Mouse (Mus musculus) large intestine, adult 2 months (tissue): ENCODE data around the gene Hba-a2. TPM values are rescaled to one million over a fixed set of nuclear protein-coding genes. Genes with fewer than 3 reads are reported as not detected.
"Not testable (repeated sequence)": the region's sequence is repeated elsewhere in the genome, so short reads cannot be mapped to it uniquely, and the experiment has no call there.

ENCODE experiments used
- DNase-seq: peaks from one replicate; pipeline ENCODE4 v3.0.0-alpha.2; 2012; ENCODE audit warnings: low read depth, low spot score
- WGBS: fragments of 180-500 bp; shearing (Covaris S2); methylation state at CpG from one replicate; pipeline ENCODE4 v1.1.7; 2018; 5-methylcytosine and 5-hydroxymethylcytosine counted together
- polyA plus RNA-seq: library from polyadenylated mRNA; depleted of rRNA; stranded (reverse); fragments of >200 nt; gene quantifications from 2 replicates; pipeline ENCODE4 v1.2.3, GENCODE M21; 2012; rRNA removed

The Hba-a2 gene
- polyA plus RNA-seq, result 127 and 153 TPM in 2 replicates

GRCm38 (mm10) chr11:32296203-32296602 is at the start of gene Hba-a2:
Gene Hba-a2, plus strand, starts transcription at chr11:32296489.
- WGBS, result no CpG with 5 or more reads among the region's 4 CpGs
- not testable (repeated sequence) for DNase-seq

DNA sequence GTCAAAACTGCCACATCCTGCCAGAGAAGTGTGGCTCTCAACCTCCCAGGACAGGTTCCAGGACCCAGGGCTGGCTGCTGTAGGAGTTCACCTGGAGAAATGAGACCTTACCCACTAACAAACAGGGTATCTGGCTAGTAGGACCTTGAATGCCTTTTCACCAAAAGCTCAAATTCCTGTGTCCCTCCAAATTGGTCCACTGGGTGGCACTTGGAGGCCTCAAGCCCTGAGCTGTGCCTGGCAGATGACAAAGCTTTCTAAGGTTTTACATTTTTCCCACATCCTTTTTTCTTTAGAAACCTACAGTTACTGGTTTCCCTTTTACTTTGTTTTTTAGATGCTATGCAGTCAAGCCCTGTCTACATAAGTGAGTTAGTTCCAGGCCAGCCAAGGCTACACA is 49.2 kb upstream of the Hba-a2 start:
- no peak for DNase-seq

DNA sequence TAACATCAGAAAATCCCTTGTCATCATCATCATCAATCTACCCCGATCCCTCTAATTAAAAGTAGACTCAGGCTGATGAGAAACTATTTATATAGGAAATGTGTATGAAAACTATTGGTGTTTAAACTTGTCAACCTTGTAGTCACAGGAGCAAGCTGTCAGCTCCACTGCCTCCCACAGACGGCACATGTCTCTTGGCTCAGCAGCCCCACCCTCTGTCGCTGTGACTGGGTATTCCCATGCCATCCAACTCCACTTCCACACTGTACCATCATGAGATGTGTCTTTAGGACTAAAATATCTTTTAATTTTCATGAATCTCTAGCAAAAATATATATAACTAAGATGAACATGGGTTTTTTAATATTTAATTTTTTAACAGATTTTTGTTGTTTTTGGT is 47.9 kb upstream of the Hba-a2 start:
- 86% methylated on average over 3 of the region's 3 CpGs for WGBS

GRCm38 (mm10) chr11:32250880-32251763 is 45.2 kb upstream of the Hba-a2 start:
- 77% methylated on average over 8 of the region's 8 CpGs for WGBS
- no peak for DNase-seq

More for the DNA sequence above, 47.9 kb upstream of the Hba-a2 start:
- DNase-seq, result no peak

DNA sequence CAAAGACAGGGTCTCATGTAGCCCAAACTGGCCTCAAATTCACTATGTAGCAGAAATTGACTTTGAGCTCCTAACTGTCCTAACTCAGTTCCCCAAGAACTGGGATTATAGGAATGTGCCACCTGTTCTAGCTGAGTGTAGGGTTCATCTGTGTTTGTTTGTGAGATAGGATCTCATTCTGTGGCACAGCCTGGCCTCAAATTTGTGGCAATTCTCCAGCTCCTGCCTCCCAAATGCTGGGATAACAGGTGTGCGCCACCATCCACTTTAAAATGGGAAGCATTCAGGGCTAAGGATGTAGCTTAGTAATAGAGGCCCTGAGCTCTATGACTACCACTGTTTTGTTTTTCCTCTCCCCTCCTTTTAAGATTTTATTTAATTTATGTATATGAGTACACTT is 43.2 kb upstream of the Hba-a2 start:
- WGBS, result 98% methylated on average over 1 of the region's 1 CpGs
- no peak for DNase-seq

DNA sequence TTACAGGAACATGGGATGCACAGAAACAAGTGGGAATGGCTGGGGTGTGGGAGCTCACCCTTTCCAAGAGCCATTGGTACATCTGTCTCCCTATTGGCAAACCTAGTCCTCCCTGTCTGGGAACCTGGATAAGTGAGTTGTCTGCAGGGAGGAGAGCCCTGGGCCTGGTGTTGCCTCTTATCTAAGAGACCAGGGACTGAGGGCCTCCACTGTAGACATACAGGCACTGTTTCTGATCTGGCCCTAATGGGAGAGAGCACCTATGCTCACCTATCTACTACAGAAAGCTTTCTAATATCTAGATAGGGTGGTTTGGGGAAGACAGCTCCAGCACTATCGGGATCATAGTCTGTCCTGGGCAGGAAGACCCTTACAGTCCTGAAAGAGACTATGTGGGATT is 40.1 kb upstream of the Hba-a2 start:
- DNase-seq, result no peak
- WGBS, result 100% methylated on average over 1 of the region's 1 CpGs

GRCm38 (mm10) chr11:32256566-32256965 is 39.7 kb upstream of the Hba-a2 start:
- WGBS, result 93% methylated on average over 3 of the region's 3 CpGs
- no peak for DNase-seq

DNA sequence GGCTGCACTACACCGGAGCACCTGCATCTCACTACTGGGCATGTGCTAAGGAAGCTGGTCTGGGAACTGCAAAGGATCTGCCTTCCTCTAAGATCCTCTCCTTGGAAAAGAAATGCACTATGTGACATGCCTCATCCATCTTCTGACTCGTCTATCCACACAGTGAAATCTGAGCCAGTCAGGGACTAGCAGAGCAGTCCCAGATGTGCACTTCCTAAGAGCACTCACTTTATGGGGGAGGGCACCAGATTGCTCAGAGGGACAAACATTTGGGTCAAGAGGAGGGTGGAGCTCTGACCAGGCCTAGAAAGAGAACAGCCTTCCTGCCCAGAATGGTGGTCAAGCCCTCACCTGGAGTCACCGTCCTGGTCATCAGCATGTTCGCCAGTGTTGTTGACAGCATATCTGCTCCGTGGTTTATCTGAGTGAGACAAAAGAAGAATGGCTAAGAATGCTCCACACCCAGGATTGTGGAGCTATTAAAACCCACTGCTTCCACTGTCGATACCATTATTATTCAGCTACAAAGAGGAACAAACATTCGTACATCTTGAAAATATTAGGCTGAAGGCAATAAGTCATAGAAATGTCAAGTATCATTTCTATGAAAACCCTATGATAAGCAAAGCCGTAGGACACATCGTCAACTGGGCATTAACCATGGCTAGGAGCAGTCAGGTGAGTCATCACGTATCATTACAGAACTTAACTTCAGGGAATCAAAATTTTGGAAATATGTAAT is 33.4 kb upstream of the Hba-a2 start:
- WGBS, result 84% methylated on average over 10 of the region's 10 CpGs
- no peak for DNase-seq

DNA sequence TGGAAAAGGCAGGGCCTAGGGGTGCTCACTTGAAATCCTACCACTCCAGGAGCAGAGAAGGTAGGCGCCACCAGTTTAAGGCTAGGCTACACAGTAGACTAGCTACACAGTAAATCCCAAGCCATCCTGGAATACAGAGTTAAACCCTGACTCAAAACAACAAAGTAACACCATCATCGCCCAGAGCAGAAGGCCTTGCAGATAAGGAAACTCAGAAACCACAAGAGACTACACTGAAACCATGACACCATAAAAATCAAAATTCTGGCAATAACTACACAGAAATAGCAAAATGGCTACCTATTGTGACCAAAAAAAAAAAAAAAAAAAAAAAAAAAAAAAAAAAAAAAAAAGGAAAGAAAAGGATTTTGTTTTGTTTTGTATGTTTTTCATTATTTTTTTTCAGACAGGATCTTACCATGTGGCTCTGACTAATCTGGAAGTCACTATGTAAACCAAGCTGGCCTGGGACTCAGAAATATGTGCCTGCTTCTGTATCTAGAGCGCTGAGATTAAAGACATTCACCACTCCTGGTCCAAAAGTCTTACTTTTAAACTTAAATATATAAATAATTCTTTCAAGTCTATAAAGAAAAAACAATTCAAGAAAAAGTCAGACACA is 31.1 kb upstream of the Hba-a2 start:
- 89% methylated on average over 3 of the region's 3 CpGs for WGBS
- DNase-seq, result no peak

GRCm38 (mm10) chr11:32266194-32266593 is 30.1 kb upstream of the Hba-a2 start:
- no peak for DNase-seq
- WGBS, result 91% methylated on average over 6 of the region's 6 CpGs

GRCm38 (mm10) chr11:32266776-32267175 is 29.5 kb upstream of the Hba-a2 start:
- 16% methylated on average over 6 of the region's 6 CpGs for WGBS
- DNase-seq, result no peak

DNA sequence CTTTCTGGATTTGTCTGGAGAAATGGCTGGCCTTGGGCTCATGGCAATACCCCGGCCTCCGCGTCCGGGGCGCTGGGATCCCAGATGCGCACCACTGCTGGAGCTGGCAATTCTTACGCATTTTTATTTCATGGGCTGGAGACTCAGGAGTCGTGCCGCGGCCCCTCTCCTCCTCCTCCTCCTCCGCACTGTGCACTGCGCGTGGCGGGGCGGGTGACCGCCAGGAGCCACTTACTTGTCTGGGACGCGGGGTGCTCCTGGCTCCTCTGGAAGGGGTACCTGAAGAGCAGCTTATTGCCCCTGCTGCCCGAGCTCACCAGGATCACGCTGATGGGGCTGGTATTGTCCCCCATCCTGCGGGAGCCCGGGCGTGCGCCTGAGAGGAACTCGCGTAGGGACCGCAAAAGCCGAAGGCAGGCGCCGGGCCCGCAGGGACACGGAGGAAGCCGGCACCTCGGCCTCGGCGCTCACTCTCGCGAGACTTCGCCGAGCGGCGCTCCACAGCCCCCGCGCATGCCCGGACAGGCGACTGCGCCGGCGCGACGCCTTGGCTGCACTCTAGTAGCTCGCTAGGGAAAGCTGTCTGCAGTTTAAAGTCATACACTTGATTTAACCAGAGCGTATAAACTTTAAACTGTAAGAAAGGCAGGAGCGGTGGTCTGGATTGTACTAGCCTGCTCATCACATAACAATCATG is 29.0 kb upstream of the Hba-a2 start, which contains the start of gene Nprl3:
Nprl3 (minus strand) TSS at position 520 of the 697 bp plus-strand sequence.
- WGBS, result under 1% methylated on average over 54 of the region's 54 CpGs
- peak; percentile 70 for DNase-seq

DNA sequence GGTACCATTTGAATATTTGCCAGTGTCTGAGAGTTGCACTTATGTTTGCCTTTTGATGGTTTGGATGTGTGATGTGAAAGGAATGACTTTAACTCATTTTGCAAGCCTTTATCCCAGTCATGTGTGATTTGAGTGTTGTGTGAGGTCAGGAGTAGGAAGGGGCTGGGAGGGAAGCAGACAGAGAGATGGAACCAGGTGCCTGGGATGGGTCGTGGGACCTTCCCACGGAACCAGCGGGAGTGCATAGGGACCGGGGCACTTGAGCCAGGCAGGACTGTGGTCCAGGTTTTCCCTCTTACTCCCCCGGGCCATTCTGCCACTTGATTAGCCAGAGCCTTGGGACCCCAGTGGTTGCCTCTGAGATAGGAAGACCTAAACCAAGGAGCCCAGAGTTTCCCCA is 28.3 kb upstream of the Hba-a2 start:
- WGBS, result 28% methylated on average over 5 of the region's 5 CpGs
- DNase-seq, result no peak

DNA sequence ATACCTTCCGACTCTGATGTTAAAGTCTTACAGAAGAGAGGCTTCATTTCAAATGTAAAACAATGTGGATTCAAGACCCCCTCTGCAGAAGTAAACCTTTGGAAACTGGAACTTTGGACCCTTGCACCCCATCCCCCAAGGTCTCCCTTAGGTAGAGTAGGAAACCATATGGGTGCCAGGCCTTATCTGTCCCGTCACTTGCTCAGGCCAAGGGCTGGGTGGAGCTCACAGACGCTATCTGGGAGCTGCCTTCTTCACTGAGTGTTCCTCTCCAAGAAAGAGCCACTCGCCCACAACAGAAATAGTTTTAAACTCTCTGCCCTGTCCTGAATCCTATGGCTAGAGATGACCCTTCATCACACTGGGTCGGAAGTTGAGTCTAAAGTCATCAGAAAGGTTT is 27.3 kb upstream of the Hba-a2 start:
- 78% methylated on average over 5 of the region's 5 CpGs for WGBS
- no peak for DNase-seq

DNA sequence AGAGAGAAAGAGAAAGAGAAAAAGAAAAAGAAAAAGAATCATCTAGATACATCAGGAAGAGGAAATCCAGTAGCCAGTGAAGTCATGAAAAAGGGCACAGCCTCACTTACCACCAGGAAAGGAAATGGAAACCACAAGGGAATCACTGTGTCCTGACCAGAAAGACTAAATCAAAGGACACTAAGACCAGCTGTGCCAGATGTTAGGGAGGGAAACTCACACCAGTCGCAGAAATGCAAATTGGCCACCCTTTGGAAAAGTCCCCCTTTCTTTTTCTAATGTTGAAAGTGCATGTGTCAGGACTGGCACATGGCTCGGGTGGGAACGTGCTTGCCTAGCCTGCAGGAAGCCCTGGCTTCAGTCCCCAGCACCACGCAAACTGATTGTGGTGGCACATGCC is 25.1 kb upstream of the Hba-a2 start:
- WGBS, result 38% methylated on average over 4 of the region's 4 CpGs
- DNase-seq, result no peak

DNA sequence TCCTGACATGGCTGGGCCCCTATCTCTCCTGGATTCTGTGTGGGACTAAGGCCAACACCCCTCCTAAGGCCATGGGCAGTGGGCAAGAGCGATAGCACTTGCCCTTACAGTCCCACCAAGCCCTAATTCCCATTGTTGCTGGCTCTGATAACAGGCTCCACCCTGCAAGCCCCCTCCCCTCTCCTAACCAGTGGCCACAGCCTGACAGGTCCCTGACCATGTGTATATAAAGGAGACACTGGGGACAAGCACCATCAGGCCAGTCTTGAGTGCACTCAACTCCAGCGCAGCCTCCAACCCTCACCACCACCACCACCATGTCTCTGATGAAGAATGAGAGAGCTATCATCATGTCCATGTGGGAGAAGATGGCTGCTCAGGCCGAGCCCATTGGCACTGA is 19.9 kb upstream of the Hba-a2 start, which contains the start of gene Hba-x:
Hba-x (plus strand) TSS at position 54 of the 400 bp plus-strand sequence.
- 72% methylated on average over 3 of the region's 3 CpGs for WGBS
- DNase-seq, result no peak

- 66% methylated on average over 21 of the region's 21 CpGs for WGBS
- no peak for DNase-seq
Measured at GRCm38 (mm10) chr11:32277736-32278457, 18.4 kb upstream of the Hba-a2 start.

- DNase-seq, result no peak
- 73% methylated on average over 12 of the region's 12 CpGs for WGBS
Measured at GRCm38 (mm10) chr11:32278458-32278957, 17.8 kb upstream of the Hba-a2 start.

- no peak for DNase-seq
- 54% methylated on average over 2 of the region's 2 CpGs for WGBS
Measured at GRCm38 (mm10) chr11:32280646-32281045, 15.6 kb upstream of the Hba-a2 start.
